Mouse (Mus musculus) CD4-positive helper T cell, adult 2 months (primary cell): ENCODE results near the gene Tbcel.

Experiments used
- DNase-seq: peaks from one replicate; pipeline ENCODE4 v3.0.0-alpha.2; 2012; ENCODE audit warnings: low read depth, missing footprints, low spot score

Tbcel gene

DNA sequence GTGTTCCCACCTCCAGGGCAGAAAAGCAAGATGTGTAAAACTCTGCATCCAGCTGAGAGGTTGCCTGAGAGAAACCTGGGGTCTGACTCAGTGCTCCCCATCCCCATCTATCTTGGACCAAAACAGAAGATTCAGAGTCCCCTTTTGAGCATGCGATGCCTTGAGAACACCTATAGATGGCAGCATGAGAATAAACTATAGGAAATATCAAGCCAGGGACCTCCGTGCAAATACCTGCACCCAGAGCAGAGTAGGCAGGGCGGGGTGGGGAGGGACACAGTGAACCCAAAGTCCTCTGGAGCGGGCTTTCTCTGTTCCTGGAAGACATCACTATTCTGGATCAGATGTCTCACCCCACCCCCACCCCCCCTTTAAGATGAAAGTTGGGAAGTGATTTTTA, 119.1 kb downstream of the Tbcel start:
- DNase-seq: peak; percentile 12

DNA sequence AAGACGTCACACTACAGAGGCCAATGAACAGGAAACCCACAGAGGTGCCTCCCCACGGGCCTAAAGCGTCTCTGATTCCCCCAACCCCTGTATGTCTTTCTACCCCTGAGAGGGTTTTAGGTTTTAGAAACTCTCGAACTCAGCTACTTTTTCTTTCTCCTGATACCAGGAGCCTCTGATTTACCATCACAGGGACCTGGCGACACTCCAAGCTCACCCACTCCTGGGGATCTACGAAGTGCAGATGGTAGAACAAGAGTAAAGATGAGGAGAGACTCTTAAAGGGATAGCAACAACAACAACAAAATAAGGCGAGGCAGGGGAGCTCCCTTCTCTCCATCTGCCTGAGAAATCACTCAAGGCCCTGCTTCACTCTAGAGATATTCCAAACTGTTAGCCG, 120.6 kb downstream of the Tbcel start:
- no peak for DNase-seq

DNA sequence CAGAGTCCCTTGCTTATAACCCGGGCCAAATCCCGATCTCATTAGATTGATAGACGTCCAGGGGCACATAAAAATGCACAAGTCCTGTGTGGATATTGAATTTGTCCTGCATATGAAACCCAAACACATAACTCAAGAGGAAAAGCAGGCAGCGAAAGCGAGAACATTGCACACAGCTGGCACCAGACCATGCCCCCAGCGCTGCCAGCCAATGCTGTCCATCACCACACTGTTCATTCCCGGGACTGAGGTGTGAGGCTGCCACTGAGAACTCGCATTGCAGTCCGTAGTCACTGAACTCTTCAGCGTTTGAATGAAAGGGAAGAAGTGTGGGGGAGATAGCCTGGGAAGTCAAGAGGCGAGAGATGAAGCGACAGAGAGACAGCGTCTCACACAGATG, 122.0 kb downstream of the Tbcel start:
- DNase-seq: no peak

DNA sequence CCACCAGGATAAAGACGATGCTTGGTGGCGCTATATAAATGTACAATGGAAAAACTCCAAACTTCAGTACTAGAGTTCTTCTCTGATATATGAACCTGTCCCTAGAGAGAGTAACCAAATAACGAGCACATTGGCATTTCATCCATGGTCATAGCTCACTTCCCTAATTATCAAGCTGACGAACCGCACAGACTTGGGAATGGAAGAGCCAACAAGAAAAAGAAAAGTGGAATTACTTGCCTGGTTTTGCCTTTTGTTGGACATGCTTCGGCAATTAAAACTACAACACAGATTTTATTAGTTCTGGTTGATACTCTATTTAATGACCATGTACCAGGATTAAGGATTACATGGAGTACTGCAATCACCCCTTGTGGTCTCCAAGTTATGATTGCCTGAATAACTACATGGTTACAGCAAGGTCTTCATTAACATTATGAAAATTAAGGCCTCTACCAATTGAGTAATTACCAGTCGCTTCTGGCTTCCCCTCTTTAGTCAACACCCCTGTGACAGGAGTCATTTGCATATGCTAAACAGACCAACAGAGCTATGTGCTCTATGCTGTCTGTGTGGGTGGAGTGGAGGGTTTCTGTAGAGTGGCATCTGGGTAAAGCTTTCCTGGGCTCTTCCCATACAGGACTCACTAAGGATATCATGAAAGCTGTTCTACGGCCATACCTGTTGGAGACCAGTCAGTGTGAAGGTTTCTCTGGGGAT, 124.8 kb downstream of the Tbcel start:
- DNase-seq: no peak

DNA sequence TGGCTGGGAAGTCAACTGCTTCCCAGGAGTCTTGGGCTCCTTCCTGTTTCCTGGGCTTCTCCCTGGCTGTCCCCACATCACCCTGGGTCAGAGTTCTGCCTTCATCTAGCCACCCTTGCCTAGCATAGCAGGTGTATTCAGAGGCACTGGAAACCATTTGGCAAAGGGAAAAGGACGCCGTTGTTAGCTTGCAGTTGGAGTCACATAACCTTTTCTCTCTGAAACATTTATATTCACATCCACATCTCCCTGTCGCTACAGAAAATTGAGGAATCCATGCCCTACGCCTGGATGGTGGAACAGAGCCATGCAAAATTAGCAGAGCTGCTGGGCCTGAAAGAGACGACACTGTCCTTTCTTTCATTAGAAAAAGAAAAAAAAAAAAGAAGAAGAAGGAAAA, 125.5 kb downstream of the Tbcel start:
- DNase-seq: no peak

DNA sequence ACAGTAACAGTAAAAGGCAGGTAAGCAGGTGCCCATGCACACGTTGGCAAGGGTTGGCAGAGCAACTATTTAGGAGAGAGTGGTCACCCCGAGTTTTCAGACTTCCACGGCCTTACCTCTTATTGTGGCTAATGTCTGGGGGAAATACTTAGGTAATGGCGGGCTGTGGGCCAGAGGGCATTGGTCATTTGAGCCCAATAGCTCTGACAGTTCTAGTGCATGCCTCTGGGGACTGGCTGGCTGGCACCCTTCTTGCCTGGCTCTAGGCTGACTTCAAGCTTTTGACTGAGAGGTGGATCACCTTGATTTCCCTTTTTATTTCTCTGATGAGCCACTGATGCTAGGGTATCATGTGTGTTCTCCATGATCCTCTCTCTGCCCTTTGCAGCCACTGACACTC, 129.5 kb downstream of the Tbcel start:
- DNase-seq: no peak

DNA sequence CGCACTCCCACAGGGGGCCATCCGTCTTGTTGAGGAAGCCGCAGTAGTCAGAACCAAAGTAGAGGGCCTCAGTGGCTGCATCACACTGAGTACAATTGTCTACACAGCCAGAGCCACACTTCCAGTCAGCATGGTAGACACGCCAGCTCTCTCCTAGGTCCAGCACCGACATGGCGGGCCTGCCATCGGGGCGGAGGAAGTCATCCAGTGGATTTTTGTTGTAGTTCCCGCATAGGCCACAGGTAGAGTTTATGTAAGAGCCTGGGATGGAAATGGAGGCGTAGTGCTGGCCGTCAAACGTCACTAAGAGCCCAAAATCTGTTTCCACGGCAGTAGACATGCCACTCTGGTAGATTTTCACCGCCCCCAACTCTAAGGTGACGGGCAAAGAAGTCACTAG, 130.0 kb downstream of the Tbcel start:
- no peak for DNase-seq

DNA sequence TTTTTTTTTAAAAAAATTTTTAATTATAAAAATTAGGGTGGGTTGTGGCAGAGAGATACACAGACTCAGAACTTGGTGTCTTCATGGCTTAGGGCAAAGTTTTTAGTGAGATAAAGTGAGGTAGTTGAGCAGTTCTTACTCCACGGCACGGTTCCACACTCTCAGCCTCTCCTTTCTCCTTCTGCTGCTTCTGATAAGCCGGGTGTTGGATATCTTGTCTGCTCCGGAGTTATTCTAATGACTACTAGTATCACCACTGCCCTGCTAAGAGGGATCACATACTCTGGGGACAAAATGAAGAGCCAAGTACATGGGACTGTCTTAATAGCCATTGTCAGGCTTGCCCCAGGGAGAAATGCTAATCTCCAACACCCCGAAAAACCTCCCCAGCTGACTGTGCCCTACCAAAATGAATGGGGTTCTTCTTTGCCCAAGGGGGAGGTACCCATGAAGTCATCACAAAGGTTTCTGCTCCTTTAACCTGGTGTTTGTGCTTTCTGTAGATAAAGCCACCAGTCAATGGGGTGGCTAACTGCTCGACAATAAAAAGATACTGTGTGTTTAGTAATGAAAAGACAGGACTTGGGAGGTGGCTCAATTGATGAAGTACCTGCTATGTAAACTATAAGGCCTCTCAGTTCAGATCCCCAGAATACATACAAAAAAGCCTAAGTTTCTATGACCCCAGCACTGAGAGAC, 135.8 kb downstream of the Tbcel start:
- no peak for DNase-seq
